Mouse (Mus musculus) embryo, embryonic 11 days (tissue): ENCODE data around the gene Git2.

ENCODE experiments used
- DNase-seq: peaks from one replicate; pipeline ENCODE4 v3.0.0-alpha.2; 2015

Git2 gene

DNA sequence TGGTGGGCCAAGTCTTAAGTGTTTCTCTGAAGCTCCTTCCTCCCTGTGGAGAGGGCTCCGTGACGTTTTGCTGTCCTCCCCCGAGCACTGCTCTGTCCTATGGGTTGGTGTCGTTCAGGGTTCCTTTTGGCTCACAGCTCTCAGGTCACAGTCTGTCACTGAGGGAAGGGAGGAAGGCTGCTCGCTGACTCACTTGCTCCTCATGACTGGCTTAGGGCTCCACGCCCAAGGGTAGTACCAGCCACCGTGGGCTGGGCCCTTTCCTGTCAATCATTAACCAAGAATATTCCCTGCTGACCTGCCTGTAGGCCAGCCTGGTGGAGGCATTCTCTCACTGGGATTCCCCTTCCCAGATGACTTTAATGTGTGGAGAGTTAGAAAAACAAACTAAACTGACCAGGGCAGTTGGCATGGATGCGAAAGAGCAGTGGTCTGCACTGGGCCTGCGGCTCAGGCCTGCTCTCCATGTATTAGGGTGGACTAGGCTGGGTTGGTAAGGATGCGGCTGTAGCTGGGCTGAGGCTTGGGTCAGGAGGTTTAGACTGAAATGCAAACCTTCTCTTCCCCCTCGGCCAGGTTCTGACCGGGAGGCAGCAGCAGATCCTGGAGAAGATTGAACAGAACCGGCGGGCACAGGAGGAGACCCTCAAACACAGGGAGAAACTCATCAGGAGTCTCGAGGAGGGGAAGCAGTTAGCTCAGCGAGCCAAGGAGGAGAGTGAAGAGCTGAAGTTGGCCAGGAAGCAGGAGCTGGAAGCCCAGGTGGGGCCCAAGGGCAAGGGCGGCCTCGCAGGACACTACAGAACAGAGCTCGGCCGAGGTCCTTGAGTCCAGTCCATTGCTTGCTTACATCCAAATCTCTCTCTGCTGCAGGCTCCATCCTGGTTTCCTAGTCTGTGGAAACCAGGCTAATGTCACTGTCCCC lies 56.1 kb downstream of the Git2 start:
- DNase-seq, result no peak

DNA sequence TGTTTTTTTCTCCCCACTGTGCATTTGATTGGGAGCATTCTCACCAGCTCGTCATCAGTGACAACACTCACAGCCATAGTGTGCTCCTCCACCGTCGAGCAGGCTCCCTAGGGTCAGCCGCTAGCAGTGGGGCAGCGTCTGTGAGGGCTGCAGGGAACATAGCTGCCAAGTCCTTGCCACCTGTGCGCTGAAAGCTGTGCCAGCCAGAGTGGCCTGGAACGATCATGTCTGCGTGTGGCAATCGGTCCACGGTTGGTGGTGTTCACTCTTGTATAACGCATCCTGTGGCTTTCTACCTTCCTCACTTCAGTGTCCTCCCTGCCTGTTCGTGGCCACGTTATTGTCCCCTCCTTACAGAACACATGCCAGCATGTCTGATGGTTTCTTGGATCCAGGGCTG lies 56.8 kb downstream of the Git2 start:
- no peak for DNase-seq

DNA sequence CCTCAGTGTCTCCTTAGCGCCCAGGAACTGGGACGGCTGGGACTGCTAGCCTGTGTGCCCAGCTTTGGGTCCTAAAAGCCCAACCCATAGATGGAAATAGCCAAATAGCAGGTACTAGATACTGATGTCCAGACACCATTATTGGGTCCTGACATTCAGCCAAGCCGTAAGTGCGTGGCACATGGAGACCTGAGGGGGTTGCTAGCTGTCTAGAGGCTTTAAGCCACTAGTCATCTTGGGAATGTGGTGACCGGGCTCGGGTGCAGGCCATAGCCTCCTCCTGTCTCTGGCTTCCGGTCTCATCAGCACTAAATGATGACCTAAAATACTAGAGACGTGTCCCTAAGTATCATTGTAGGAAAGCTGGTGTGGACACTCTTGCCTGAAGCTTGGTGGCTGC lies 57.4 kb downstream of the Git2 start:
- no peak for DNase-seq

DNA sequence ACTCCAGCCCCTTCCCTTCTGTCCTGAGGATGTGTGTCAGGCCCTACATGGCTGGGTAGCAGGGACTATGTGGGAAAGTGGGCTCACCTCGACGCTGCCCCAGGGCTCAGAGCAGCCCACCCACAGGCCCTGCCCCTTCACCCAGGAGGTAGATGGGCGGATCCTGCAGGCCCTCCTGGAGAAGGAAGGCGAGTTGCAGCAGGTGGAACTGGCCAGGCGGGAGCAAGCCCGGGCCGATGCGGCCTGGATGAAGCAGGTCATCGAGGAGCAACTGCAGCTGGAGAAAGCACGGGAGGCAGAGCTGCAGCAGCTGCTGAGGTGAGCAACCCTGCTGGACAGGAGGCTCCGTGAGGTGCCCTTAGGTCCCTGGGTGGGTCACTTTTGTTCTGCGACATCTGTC lies 58.0 kb downstream of the Git2 start:
- DNase-seq, result no peak

GRCm38 (mm10) chr5:114714551-114714950 lies 60.8 kb downstream of the Git2 start:
- no peak for DNase-seq

- no peak for DNase-seq
These were observed 66.0 kb downstream of the Git2 start for GRCm38 (mm10) chr5:114709357-114709756.

DNA sequence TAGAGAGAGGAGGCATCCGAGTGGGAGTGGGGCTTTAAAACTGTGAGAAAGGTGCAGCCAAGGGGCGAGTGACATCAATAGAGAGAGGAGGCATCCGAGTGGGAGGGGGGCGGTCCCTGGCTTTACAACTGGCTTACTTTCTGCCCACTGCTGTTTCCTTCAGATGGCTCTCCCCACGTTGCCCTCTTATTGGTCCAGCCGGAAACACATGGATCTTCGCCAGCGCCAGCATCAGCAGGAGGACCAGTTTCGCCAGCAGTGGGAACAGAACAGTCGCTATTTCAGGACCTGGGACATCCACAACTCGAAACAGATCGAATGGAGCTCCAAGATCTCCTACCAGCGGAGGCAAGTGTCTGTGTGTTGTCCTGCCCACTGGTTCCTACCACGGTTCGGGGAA lies 66.8 kb downstream of the Git2 start:
- DNase-seq, result no peak

GRCm38 (mm10) chr5:114707265-114708068 lies 67.8 kb downstream of the Git2 start, which contains the start of gene Tchp:
Gene Tchp (plus strand): TSS chr5:114707760.
- peak; percentile 94 for DNase-seq

- peak; percentile 52 for DNase-seq
These were observed 72.6 kb downstream of the Git2 start for GRCm38 (mm10) chr5:114702403-114703392.

GRCm38 (mm10) chr5:114699015-114699414 lies 76.3 kb downstream of the Git2 start:
- no peak for DNase-seq

- DNase-seq, result no peak
These were observed 77.1 kb downstream of the Git2 start for GRCm38 (mm10) chr5:114698044-114698746.

DNA sequence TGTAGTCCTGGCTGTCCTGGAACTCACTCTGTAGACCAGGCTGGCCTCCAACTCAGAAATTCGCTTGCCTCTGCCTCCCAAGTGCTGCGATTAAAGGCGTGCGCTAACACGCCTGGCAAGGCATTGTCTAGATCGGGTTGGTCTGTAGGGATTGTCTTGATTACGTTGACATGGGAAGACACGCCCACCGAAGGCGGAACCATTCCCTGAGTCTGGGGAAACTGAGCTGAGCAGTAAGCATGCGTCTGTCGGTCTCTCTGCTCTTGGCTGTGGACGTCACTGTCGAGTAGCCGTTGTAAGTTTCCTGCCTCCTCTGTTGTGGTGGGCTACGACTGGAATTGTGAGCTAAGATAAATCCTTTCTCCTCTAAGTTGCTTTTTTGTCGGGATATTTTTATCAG lies 78.4 kb downstream of the Git2 start:
- DNase-seq, result no peak

DNA sequence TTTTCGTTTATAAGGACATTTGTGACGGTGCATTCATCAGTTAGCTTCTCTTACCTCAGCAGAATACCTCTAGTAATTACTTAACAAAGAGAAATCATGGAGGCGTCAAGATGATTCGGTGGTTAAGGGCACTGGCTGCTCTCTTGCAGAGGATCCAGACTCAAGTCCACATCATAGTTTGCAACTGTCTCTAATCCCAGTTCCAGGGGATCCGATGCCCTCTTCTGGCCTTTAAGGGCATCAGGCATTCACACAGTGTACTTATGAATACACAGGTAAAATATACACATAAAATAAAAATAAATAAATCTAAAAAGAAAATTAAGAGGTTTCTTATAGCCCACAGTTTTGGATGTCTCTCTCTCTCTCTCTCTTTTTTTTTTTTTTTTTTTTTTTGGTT lies 79.5 kb downstream of the Git2 start:
- DNase-seq, result no peak

- DNase-seq, result peak; percentile 98
These were observed 84.4 kb downstream of the Git2 start, which contains the start of gene Gltp for GRCm38 (mm10) chr5:114690633-114691567. Gene Gltp (minus strand): TSS chr5:114690984.

DNA sequence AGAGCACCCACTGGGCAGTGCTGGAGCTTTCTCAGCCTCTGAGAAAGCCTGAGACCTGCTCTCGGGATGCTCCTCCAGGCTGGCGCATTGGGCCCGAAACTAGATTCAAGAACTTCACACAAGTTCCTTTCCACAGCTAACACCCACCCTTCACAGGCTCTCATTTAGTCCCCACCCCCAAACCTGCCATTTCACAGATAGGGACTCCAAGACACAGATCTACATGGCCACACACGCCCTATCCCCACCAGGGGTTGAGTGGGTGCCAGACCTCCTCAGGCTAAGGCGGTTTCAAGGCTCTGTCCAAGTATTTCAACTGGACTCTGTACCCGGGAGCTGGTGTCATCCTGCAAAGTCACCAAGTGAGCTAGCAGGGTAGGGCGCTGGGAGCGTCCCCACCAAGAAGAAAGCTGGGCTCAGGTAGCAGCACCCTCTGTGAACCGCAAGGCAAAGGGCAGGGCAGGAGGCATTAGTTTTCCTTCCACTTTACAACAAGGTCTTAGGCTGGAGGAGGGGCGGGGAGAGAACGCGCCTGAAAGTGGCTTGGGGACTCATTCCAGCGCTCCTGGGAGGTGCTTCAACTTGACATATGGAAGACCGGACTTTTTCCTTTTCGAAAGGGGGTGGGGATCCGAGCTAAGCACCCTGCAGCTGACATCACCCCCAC lies 85.5 kb downstream of the Git2 start:
- DNase-seq, result peak; percentile 40

DNA sequence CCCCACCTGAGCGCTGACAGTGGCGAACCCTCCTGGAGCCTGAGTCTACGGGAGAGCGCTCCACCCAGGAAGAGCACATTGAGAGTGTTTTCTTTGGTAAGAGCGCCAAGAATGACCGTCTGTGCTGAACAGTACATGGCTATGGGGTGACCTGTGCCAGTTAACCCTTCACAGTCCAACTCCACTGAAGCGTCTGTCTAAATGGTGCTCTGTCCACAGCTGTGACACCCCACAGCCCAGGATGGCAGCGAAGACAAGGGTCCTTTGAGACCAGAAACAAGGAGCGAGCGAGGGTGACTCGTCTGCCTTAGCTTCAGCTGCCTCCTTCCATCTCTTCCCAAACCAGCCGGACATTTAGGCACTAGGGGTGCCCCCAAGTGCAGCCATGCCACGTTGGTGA lies 86.6 kb downstream of the Git2 start:
- DNase-seq, result no peak

GRCm38 (mm10) chr5:114687901-114688300 lies 87.4 kb downstream of the Git2 start:
- no peak for DNase-seq

- DNase-seq, result no peak
These were observed 88.5 kb downstream of the Git2 start for GRCm38 (mm10) chr5:114686726-114687210.

GRCm38 (mm10) chr5:114685986-114686385 lies 89.3 kb downstream of the Git2 start:
- no peak for DNase-seq

- DNase-seq, result no peak
These were observed 93.6 kb downstream of the Git2 start for GRCm38 (mm10) chr5:114681717-114682116.
